Mouse (Mus musculus) intestine, postnatal 0 days (tissue): ENCODE data around the gene Emsy. TPM values are rescaled to one million over a fixed set of nuclear protein-coding genes. Genes with fewer than 3 reads are reported as not detected.

ENCODE experiments used
- ATAC-seq: fragments of 200-750 bp; cut with Nextera tagmentation; 2 replicates; pipeline ENCODE4 v1.8.0; 2017; ENCODE audit warnings: mild to moderate bottlenecking, moderate TSS enrichment, moderate library complexity
- H3K27ac ChIP-seq: fragments of 300-500 bp; sonication (generic); 2 replicates; pipeline ENCODE4 v1.5.1; 2014; ENCODE audit warnings: mild to moderate bottlenecking, low read depth, low read length, moderate library complexity
- H3K27me3 ChIP-seq: fragments of 300-500 bp; sonication (generic); replicated peaks from 2 replicates; pipeline ENCODE4 v1.6.1; 2014; ENCODE audit warnings: low read length, mixed read lengths; ENCODE audit not compliant: control insufficient read depth, insufficient read depth
- H3K36me3 ChIP-seq: fragments of 300-500 bp; sonication (generic); 2 replicates; pipeline ENCODE4 v1.6.1; 2014; ENCODE audit warnings: mild to moderate bottlenecking, moderate library complexity; ENCODE audit not compliant: control insufficient read depth, insufficient read depth
- H3K4me1 ChIP-seq: fragments of 300-500 bp; sonication (generic); replicated peaks from 2 replicates; pipeline ENCODE4 v1.6.1; 2014; ENCODE audit warnings: antibody characterized with exemption, low read length, mixed read lengths; ENCODE audit not compliant: control insufficient read depth, insufficient read depth
- H3K4me2 ChIP-seq: fragments of 300-500 bp; sonication (generic); replicated peaks from 2 replicates; pipeline ENCODE4 v1.6.1; 2014; ENCODE audit warnings: low read depth, mild to moderate bottlenecking, moderate library complexity
- H3K4me3 ChIP-seq: fragments of 300-500 bp; sonication (generic); 2 replicates; pipeline ENCODE4 v1.5.1; 2014; ENCODE audit warnings: low read depth, low read length
- H3K9ac ChIP-seq: fragments of 300-500 bp; sonication (generic); 2 replicates; pipeline ENCODE4 v1.6.1; 2014; ENCODE audit warnings: mild to moderate bottlenecking, low read depth, low read length
- H3K9me3 ChIP-seq: fragments of 300-500 bp; sonication (generic); 2 replicates; pipeline ENCODE4 v1.6.1; 2016; ENCODE audit warnings: mixed run types; ENCODE audit not compliant: control insufficient read depth
- CTCF ChIP-seq: sonication (generic); IDR thresholded peaks from 2 replicates; pipeline ENCODE4 v1.5.1; 2016; ENCODE audit warnings: low read depth, mild to moderate bottlenecking, control low read depth, antibody characterized with exemption, moderate library complexity
- WGBS: fragments of 180-500 bp; shearing (Covaris S2); extraction: QIAGEN DNeasy Blood & Tissue Kit; methylation state at CpG from one replicate; pipeline ENCODE4 v1.1.7; 2014; 5-methylcytosine and 5-hydroxymethylcytosine counted together
- polyA plus RNA-seq: library from polyadenylated mRNA; unstranded; fragments of >200 nt; fragmentation: Nextera tagmentation; extraction: Ambion mirVana; gene quantifications from 2 replicates; pipeline ENCODE4 v1.2.1, GENCODE M21; 2015

Emsy gene
- polyA plus RNA-seq, 1 experiment from 2014 or later = 5.8 TPM

DNA sequence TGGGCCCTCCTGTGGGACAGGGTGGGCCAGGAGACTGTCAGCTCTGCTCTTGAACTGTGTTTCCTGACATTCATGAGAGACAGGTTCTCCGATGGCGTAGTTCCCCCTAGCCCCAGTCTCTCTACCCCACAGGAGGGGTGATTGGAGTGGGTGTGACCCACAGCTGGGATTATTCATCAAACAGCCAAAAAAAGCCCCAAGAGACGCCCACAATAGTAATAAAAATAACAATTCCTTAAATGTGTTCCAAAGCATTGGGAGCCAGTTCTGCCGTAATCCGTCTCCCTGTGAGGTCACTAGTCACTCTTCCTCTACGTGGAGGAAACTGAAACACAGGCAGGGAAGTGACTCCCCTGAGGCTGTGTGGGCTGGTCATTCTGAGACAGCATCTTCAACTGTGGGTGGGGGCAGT is 113.8 kb downstream of the Emsy start:
- Histone ChIP-seq H3K4me2 (no peak overlapping the region), H3K9ac (no peak overlapping the region), H3K4me1 (peaks cover 9% of the 10 kb centered on the region; the same call in 1 of the 2 replicates), H3K36me3 (no peaks in the 10 kb centered on the region), H3K9me3 (no peaks in the 10 kb centered on the region), H3K27ac (no peak overlapping the region), H3K4me3 (no peak overlapping the region), H3K27me3 (no peaks in the 10 kb centered on the region)
- 74% methylated on average over 6 of the region's 6 CpGs for WGBS
- no peak for TF ChIP-seq CTCF
- no peak for ATAC-seq

DNA sequence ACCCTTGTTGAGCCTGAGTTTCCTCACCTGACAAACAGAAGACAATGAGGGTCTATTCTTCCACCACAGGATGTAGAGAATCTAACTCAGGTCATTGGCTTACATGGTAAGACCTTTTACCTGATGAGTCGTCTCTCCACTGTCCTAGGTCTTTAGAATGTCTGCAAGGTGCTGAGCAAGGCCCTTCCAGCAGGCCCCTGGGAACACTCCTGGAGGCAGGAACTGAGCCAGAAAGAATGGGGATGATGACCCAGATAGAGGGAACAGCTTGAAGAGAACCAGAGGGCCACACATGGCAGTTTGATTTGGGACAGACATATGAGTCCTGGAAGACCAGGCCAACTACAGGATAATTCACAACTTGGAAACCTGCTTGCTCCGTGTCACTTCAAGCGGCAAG is 114.3 kb downstream of the Emsy start:
- Histone ChIP-seq H3K4me3 (no peak overlapping the region), H3K4me1 (peaks cover 9% of the 10 kb centered on the region; the same call in 1 of the 2 replicates), H3K4me2 (no peak overlapping the region), H3K36me3 (no peaks in the 10 kb centered on the region), H3K9me3 (no peaks in the 10 kb centered on the region), H3K27me3 (no peaks in the 10 kb centered on the region), H3K27ac (no peak overlapping the region), H3K9ac (no peak overlapping the region)
- ATAC-seq = no peak
- WGBS = 79% methylated on average over 3 of the region's 3 CpGs
- TF ChIP-seq CTCF = no peak

- H3K27me3 ChIP-seq = no peaks in the 10 kb centered on the region
- no peaks in the 10 kb centered on the region for H3K36me3 ChIP-seq
- ATAC-seq = peak; percentile 49; the same call in 1 of the 2 replicates
- peak; percentile 14; the same call in 1 of the 2 replicates for TF ChIP-seq CTCF
- no peak overlapping the region for H3K27ac ChIP-seq
- WGBS = 42% methylated on average over 5 of the region's 5 CpGs
- 0 out of 2 replicates have a peak overlapping the region, but pooled peaks have one; percentile 9 for H3K4me2 ChIP-seq
- peaks cover 9% of the 10 kb centered on the region; the same call in 1 of the 2 replicates for H3K4me1 ChIP-seq
- H3K9me3 ChIP-seq = no peaks in the 10 kb centered on the region
- H3K4me3 ChIP-seq = no peak overlapping the region
- H3K9ac ChIP-seq = no peak overlapping the region
These were observed 115.0 kb downstream of the Emsy start for GRCm38 (mm10) chr7:98541564-98541963.

GRCm38 (mm10) chr7:98540879-98541278 is 115.7 kb downstream of the Emsy start:
- no peak overlapping the region for H3K4me3 ChIP-seq
- no peak overlapping the region for H3K27ac ChIP-seq
- WGBS = 86% methylated on average over 2 of the region's 2 CpGs
- peaks cover 9% of the 10 kb centered on the region; the same call in 1 of the 2 replicates for H3K4me1 ChIP-seq
- no peak for ATAC-seq
- H3K9ac ChIP-seq = no peak overlapping the region
- no peak for TF ChIP-seq CTCF
- H3K9me3 ChIP-seq = no peaks in the 10 kb centered on the region
- H3K36me3 ChIP-seq = no peaks in the 10 kb centered on the region
- H3K4me2 ChIP-seq = no peak overlapping the region
- no peaks in the 10 kb centered on the region for H3K27me3 ChIP-seq

DNA sequence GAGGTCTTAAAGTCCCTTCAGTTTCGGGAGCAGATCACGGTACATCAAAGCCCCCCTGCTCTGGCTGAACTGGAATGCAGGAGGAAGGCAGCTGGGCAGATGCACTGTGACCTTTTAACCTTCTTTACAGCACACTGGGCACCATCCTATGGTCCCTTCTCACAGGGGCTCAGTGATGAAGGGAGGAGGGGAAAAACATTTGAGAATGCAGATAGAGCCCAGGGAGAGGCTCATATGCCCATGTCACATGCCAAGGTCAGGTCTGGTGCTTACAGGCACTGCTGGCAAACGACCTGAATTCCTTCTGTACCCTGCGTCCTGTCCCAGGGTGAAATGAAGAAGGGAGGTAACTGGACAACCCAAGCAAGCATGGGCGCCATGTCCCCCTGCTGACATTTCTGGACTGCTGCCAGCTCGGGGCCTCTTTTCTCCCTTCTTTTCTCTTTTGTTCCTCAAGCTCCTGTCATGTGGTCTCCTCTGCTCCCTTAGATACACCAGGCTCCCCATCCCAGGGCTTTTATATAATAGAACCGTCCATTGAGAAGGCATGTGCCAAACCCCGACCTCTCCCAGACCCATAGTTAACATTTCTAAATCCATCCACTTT is 118.5 kb downstream of the Emsy start:
- 55% methylated on average over 8 of the region's 8 CpGs for WGBS
- Histone ChIP-seq H3K4me2 (no peak overlapping the region), H3K4me1 (peaks cover 9% of the 10 kb centered on the region; the same call in 1 of the 2 replicates), H3K4me3 (no peak overlapping the region), H3K27ac (peak overlapping the region; percentile 28; the same call in 1 of the 2 replicates), H3K36me3 (no peaks in the 10 kb centered on the region), H3K9me3 (no peaks in the 10 kb centered on the region), H3K9ac (no peak overlapping the region), H3K27me3 (no peaks in the 10 kb centered on the region)
- no peak for ATAC-seq
- TF ChIP-seq CTCF = no peak

DNA sequence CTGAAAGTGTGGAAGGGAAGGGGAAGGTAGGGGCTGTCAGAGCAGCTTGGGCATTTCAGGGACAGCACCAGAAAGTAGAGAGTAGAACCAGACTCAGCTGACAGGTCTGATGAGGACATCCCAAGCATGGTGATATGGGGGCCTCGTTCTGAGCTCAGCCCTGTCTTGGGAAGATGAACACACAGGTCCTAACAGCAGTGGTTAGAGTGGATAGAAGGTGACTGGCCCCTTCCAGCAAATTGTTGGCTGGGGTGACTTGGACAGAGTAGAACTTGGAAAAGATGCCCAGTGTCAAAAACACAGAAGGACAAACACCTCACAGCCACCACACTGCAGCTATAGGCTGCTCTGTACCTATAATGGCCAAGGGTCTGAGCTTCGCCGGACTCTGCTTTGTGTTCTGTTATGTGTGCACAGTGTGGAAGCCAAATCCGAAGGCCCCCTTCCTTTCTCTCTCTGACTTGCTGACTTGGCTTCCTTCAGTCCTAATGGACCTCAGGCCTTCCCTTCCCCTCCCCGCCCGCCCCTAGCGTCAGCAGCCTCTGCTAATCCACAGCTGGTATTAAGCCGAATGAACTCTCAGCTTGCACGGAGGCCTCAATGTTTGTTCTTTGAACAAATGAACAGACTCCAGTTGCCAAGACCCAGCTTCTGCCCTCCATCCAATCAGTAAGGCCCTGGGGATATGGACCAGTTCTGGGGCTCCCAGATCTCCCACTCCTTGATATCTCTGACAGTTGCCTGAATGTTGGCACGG is 119.2 kb downstream of the Emsy start:
- Histone ChIP-seq H3K27ac (peak overlapping the region; percentile 28; the same call in 1 of the 2 replicates), H3K36me3 (no peaks in the 10 kb centered on the region), H3K9ac (no peak overlapping the region), H3K27me3 (no peaks in the 10 kb centered on the region), H3K4me3 (no peak overlapping the region), H3K4me2 (no peak overlapping the region), H3K4me1 (peaks cover 6% of the 10 kb centered on the region; the same call in 1 of the 2 replicates), H3K9me3 (no peaks in the 10 kb centered on the region)
- WGBS = 33% methylated on average over 10 of the region's 10 CpGs
- TF ChIP-seq CTCF = 0 out of 2 replicates have a peak, but pooled peaks have one; percentile 13
- ATAC-seq = no peak

Other genes with a start within 250 kb of the Emsy start
- 4.1 and 4.5 TPM in 2 replicates for gene Gucy2d, start 216.4 kb downstream of the Emsy start, polyA plus RNA-seq
- gene Lrrc32, start 167.5 kb downstream of the Emsy start, polyA plus RNA-seq = 6.3 and 6.9 TPM in 2 replicates
- gene Thap12, start 46.3 kb upstream of the Emsy start, polyA plus RNA-seq = 21.8 and 24.6 TPM in 2 replicates
- gene Wnt11, start 178.3 kb upstream of the Emsy start, polyA plus RNA-seq = 0.80 and 1.1 TPM in 2 replicates